In genomic region chr6:119418392-119419251, GRCm38 (mm10) we compare ENCODE assay signal across 9 mouse cellular contexts. TPM values are rescaled to one million over a fixed set of nuclear protein-coding genes. Genes with fewer than 3 reads are reported as not detected.
DNase-seq lines count a peak whose midpoint lies in the region; ATAC-seq and TF ChIP-seq lines count a peak whose summit lies in the region.
"Had no signal": no experiment of that assay in that cellular context is flagged by ENCODE, and none has a peak within 500 bp of the region (broad histone marks: within the 10 kb centered on the region; RNA-seq: fewer than 3 reads in every experiment).

No protein-coding gene starts in this region.

- intact Hi-C loops in left cerebral cortex, adult 2 months (cut with DNase I) = no loop called here

- H3K27ac ChIP-seq in ES-E14 (ENCODE audit: insufficient read depth, low read depth, low read length, poor library complexity, severe bottlenecking) = peak overlapping the region; percentile 94
- H3K27ac ChIP-seq in forebrain, embryonic 12.5 days = peak overlapping the region; percentile 51; the same call in 1 of the 2 replicates
- H3K27ac ChIP-seq in left cerebral cortex, adult 2 months = peak overlapping the region; percentile 89
- H3K27ac ChIP-seq in neural tube, embryonic 13.5 days (replicated peaks) = 0 out of 2 replicates have a peak overlapping the region, but pooled peaks have one; percentile 24
- H3K27ac ChIP-seq: liver, embryonic 14.5 days had no signal

- 0 out of 2 replicates have a peak, but pooled peaks have one; percentile 61 for ATAC-seq in forebrain, embryonic 12.5 days (ENCODE audit: low FRiP score)
- ATAC-seq in neural tube, embryonic 13.5 days (ENCODE audit: low read depth) = 0 out of 2 replicates have a peak, but pooled peaks have one; percentile 66

- no peaks in the 10 kb centered on the region for H3K9me3 ChIP-seq in E14TG2a.4 (ENCODE audit: low read length)
- no peaks in the 10 kb centered on the region for H3K9me3 ChIP-seq in ES-E14 (ENCODE audit: control insufficient read depth, insufficient read depth, low read depth, low read length)
- H3K9me3 ChIP-seq in forebrain, embryonic 12.5 days = no peaks in the 10 kb centered on the region
- no peaks in the 10 kb centered on the region for H3K9me3 ChIP-seq in neural tube, embryonic 13.5 days

- WGBS in forebrain, embryonic 12.5 days = 9% methylated on average over 7 of the region's 7 CpGs
- 18% methylated on average over 7 of the region's 7 CpGs for WGBS in neural tube, embryonic 13.5 days

- DNase-seq in ES-E14 (ENCODE audit: low read depth, low spot score) = no peak
- peak; percentile 34 for DNase-seq in heart, postnatal 4 days
- peak in 1 of 2 experiments; percentile 20 for DNase-seq in left cerebral cortex, adult 2 months (ENCODE audit: extremely low spot score in 1 of 2, low spot score in 2 of 2)
- no peak for DNase-seq in urinary bladder, postnatal 14 days (ENCODE audit: low spot score)
- DNase-seq in c-Kit-positive CD71-positive TER-119-positive erythroid progenitor cells, embryonic 14.5 days (ENCODE audit: low spot score) = no peak

- no peak for TF ChIP-seq CTCF in E14TG2a.4 (conservative IDR thresholded peaks at IDR 0.05; ENCODE audit: low read length)
- peak; percentile 6; the same call in 1 of the 2 replicates for TF ChIP-seq CTCF in left cerebral cortex, adult 2 months (IDR thresholded peaks at IDR 0.05)

- H3K4me1 ChIP-seq in E14TG2a.4 (replicated peaks; ENCODE audit: low read depth, low read length) = peaks cover 91% of the 10 kb centered on the region
- peaks cover 2 to 26% of the 10 kb centered on the region in 2 experiments; a peak in 3 of 4 replicates for H3K4me1 ChIP-seq in ES-E14 (ENCODE audit: control insufficient read depth in 2 of 2, insufficient read depth in 2 of 2, low read length in 2 of 2, poor library complexity in 1 of 2)
- peaks cover 24% of the 10 kb centered on the region for H3K4me1 ChIP-seq in forebrain, embryonic 12.5 days
- peaks cover 11% of the 10 kb centered on the region; the same call in 1 of the 2 replicates for H3K4me1 ChIP-seq in neural tube, embryonic 13.5 days (replicated peaks)

- H3K36me3 ChIP-seq in E14TG2a.4 (ENCODE audit: insufficient read depth, low read length) (peaks cover 12% of the 10 kb centered on the region), ES-E14 (ENCODE audit: control insufficient read depth, insufficient read depth, low read length, poor library complexity, severe bottlenecking) (peaks cover 3% of the 10 kb centered on the region; the same call in 1 of the 2 replicates)
- H3K36me3 ChIP-seq in forebrain, embryonic 12.5 days (replicated peaks) = no peaks in the 10 kb centered on the region
- H3K36me3 ChIP-seq in neural tube, embryonic 13.5 days = no peaks in the 10 kb centered on the region

- H3K27me3 ChIP-seq in E14TG2a.4 (ENCODE audit: insufficient read depth, low read length) = no peaks in the 10 kb centered on the region
- H3K27me3 ChIP-seq in forebrain, embryonic 12.5 days = no peaks in the 10 kb centered on the region
- H3K27me3 ChIP-seq in neural tube, embryonic 13.5 days = no peaks in the 10 kb centered on the region

- no peak overlapping the region for H3K4me2 ChIP-seq in forebrain, embryonic 12.5 days
- H3K4me2 ChIP-seq in neural tube, embryonic 13.5 days = no peak overlapping the region

- H3K4me3 ChIP-seq in E14TG2a.4 (replicated peaks; ENCODE audit: low read length) = peak overlapping the region; percentile 41; the same call in 1 of the 2 replicates
- no peak overlapping the region for H3K4me3 ChIP-seq in ES-E14 (ENCODE audit: insufficient read depth in 1 of 2, low read depth in 1 of 2, low read length in 2 of 2, poor library complexity in 1 of 2, severe bottlenecking in 1 of 2)
- H3K4me3 ChIP-seq in forebrain, embryonic 12.5 days (replicated peaks) = no peak overlapping the region
- no peak overlapping the region for H3K4me3 ChIP-seq in left cerebral cortex, adult 2 months
- H3K4me3 ChIP-seq in neural tube, embryonic 13.5 days = no peak overlapping the region

- H3K9ac ChIP-seq in ES-E14 (ENCODE audit: insufficient read depth, low read depth, low read length, poor library complexity, severe bottlenecking) = 0 out of 2 replicates have a peak overlapping the region, but pooled peaks have one; percentile 16
- no peak overlapping the region for H3K9ac ChIP-seq in forebrain, embryonic 12.5 days
- H3K9ac ChIP-seq in neural tube, embryonic 13.5 days = no peak overlapping the region
- H3K9ac ChIP-seq: liver, embryonic 14.5 days had no signal

- in situ Hi-C loops in ES-E14 (cut with MboI; ENCODE audit: low sequenced_read_pairs in 2 of 2, unreplicated experiment in 2 of 2) = no loop called here

TF ChIP-seq in ES-E14, 5 proteins besides CTCF, POLR2A, EP300 and RAD21:
- TF ChIP-seq ZNF384 (IDR thresholded peaks at IDR 0.05; ENCODE audit: low read depth, low read length) (peak; percentile 86), MAFK (IDR thresholded peaks at IDR 0.05; ENCODE audit: insufficient read depth, low read depth, low read length) (no peak)

RNA-seq across cellular contexts. Expression of gene Adipor2, which starts 1.1 kb away (rescaled TPM):
- 59.4 and 81.2 TPM in 2 replicates for total RNA-seq in ES-E14 (2012; rRNA removed)
- 31.5 and 35.1 TPM in 2 replicates for polyA plus RNA-seq in forebrain, embryonic 12.5 days (2016; fragmentation: Nextera tagmentation; extraction: Ambion mirVana)
- total RNA-seq in heart, postnatal 4 days (2021) = 10 to 100 TPM; 55.5 to 55.7 TPM
- total RNA-seq in left cerebral cortex, adult 2 months (2021) = 10 to 100 TPM; 39.9 to 40.9 TPM
- polyA plus RNA-seq in neural tube, embryonic 13.5 days (2015; fragmentation: Nextera tagmentation; extraction: Ambion mirVana) = 33.4 and 39.2 TPM in 2 replicates

Comparison
In these comparisons a context has a peak if more than half of its experiments do, and no peak if none do; other contexts are left out.
1. H3K27ac ChIP-seq: peak in every context shown above with its lines; median percentile 94 in ES-E14; 89 in left cerebral cortex, adult 2 months; 51 in forebrain, embryonic 12.5 days; 24 in neural tube, embryonic 13.5 days.